Mouse (Mus musculus) ES-E14 (cell line): ENCODE data around the gene Rita1. TPM values are rescaled to one million over a fixed set of nuclear protein-coding genes. Genes with fewer than 3 reads are reported as not detected.

Experiments
- DNase-seq: peaks from one replicate; pipeline ENCODE4 v3.0.0-alpha.2; 2013; ENCODE audit warnings: low read depth, low spot score
- H3K27ac ChIP-seq: 2 replicates; pipeline ENCODE4 v1.5.1; 2012; ENCODE audit warnings: low read depth, mild to moderate bottlenecking, low read length, moderate library complexity, mixed read lengths; ENCODE audit not compliant: poor library complexity, insufficient read depth, severe bottlenecking
- H3K36me3 ChIP-seq: 2 replicates; pipeline ENCODE4 v1.6.1; 2012; ENCODE audit warnings: mild to moderate bottlenecking, low read length, moderate library complexity, mixed read lengths; ENCODE audit not compliant: control insufficient read depth, poor library complexity, insufficient read depth, severe bottlenecking
- H3K4me1 ChIP-seq, 2 experiments: fragments of 150-350 bp in 1 of 2; sonication (generic) in 1 of 2; 2 replicates each; pipeline ENCODE4 v1.6.1; 2012; ENCODE audit warnings: low read length in 2 of 2, mild to moderate bottlenecking in 1 of 2, mixed read lengths in 1 of 2; ENCODE audit not compliant: control insufficient read depth in 2 of 2, insufficient read depth in 2 of 2, poor library complexity in 1 of 2
- H3K4me3 ChIP-seq, 2 experiments: fragments of 150-350 bp in 1 of 2; sonication (generic) in 1 of 2; 2 replicates each; pipeline ENCODE4 v1.5.1; 2012; ENCODE audit warnings: low read length in 2 of 2, low read depth in 1 of 2, mild to moderate bottlenecking in 1 of 2, mixed read lengths in 1 of 2; ENCODE audit not compliant: insufficient read depth in 1 of 2, poor library complexity in 1 of 2, severe bottlenecking in 1 of 2
- H3K9ac ChIP-seq: 2 replicates; pipeline ENCODE4 v1.6.1; 2012; ENCODE audit warnings: low read depth, mild to moderate bottlenecking, low read length, mixed read lengths; ENCODE audit not compliant: poor library complexity, insufficient read depth, severe bottlenecking
- H3K9me3 ChIP-seq: fragments of 150-350 bp; sonication (generic); 2 replicates; pipeline ENCODE4 v1.6.1; 2012; ENCODE audit warnings: low read depth, mild to moderate bottlenecking, low read length; ENCODE audit not compliant: control insufficient read depth, insufficient read depth
- CHD2 ChIP-seq: IDR thresholded peaks from 2 replicates; pipeline ENCODE4 v1.6.1; 2014; ENCODE audit warnings: mild to moderate bottlenecking, low read depth, low read length, inconsistent platforms
- HCFC1 ChIP-seq: IDR thresholded peaks from 2 replicates; pipeline ENCODE4 v1.6.1; 2012; ENCODE audit warnings: low read length, inconsistent platforms, borderline replicate concordance; ENCODE audit not compliant: insufficient read depth
- MAFK ChIP-seq: IDR thresholded peaks from 2 replicates; pipeline ENCODE4 v1.6.1; 2014; ENCODE audit warnings: mild to moderate bottlenecking, low read depth, low read length, inconsistent platforms; ENCODE audit not compliant: insufficient read depth
- ZC3H11A ChIP-seq: IDR thresholded peaks from 2 replicates; pipeline ENCODE4 v1.6.1; 2012; ENCODE audit warnings: low read depth, mild to moderate bottlenecking, inconsistent platforms, low read length, borderline replicate concordance
- ZNF384 ChIP-seq: IDR thresholded peaks from 2 replicates; pipeline ENCODE4 v1.6.1; 2012; ENCODE audit warnings: low read depth, low read length, inconsistent platforms
- in situ Hi-C, 2 experiments: fragments of 600-800 bp; cut with MboI; formaldehyde crosslinking; loops; one replicate each; pipeline ENCODE4 v1.15.1; 2025; ENCODE audit warnings: low sequenced_read_pairs in 2 of 2, inconsistent platforms in 1 of 2; ENCODE audit not compliant: unreplicated experiment in 2 of 2
- total RNA-seq: library from RNA; depleted of rRNA; stranded (reverse); fragments of 300-350 nt; gene quantifications from 2 replicates; pipeline ENCODE4 v1.2.3, GENCODE M21; 2012

Gene Rita1
- total RNA-seq, 1 experiment: 23.7 TPM

GRCm38 (mm10) chr5:120606590-120607200 is 5.7 kb downstream of the Rita1 start:
- Histone ChIP-seq H3K4me3 (peak overlapping the region; percentile 50 to 70), H3K9ac (peak overlapping the region; percentile 65), H3K36me3 (peaks cover 15% of the 10 kb centered on the region; the same call in 1 of the 2 replicates), H3K27ac (no peak overlapping the region), H3K9me3 (no peaks in the 10 kb centered on the region), H3K4me1 (peaks cover 0 to 16% of the 10 kb centered on the region in 2 experiments; a peak in 1 of 4 replicates)
- in situ Hi-C loops: no loop called here
- DNase-seq: no peak
- TF ChIP-seq HCFC1 (no peak), CHD2 (no peak), ZNF384 (no peak), ZC3H11A (no peak), MAFK (no peak)

GRCm38 (mm10) chr5:120605688-120606087 is 6.7 kb downstream of the Rita1 start:
- peak; percentile 97 for DNase-seq
- in situ Hi-C loops: no loop called here
- Histone ChIP-seq H3K4me3 (peak overlapping the region; percentile 50 to 70; a peak in 3 of 4 replicates), H3K9me3 (no peaks in the 10 kb centered on the region), H3K36me3 (peaks cover 15% of the 10 kb centered on the region; the same call in 1 of the 2 replicates), H3K4me1 (peaks cover 6 to 16% of the 10 kb centered on the region in 2 experiments; a peak in 3 of 4 replicates), H3K27ac (no peak overlapping the region; the same call in 1 of the 2 replicates), H3K9ac (no peak overlapping the region; the same call in 1 of the 2 replicates)
- 0 out of 2 replicates have a peak, but pooled peaks have one; percentile 11 for TF ChIP-seq ZC3H11A
- no peak for TF ChIP-seq CHD2

- no peak for DNase-seq
- Histone ChIP-seq H3K36me3 (peaks cover 15% of the 10 kb centered on the region; the same call in 1 of the 2 replicates), H3K4me3 (peak overlapping the region; percentile 23 to 64; a peak in 3 of 4 replicates), H3K9ac (peak overlapping the region; percentile 73; the same call in 1 of the 2 replicates), H3K27ac (peak overlapping the region; percentile 52; the same call in 1 of the 2 replicates), H3K4me1 (peaks cover 6 to 16% of the 10 kb centered on the region in 2 experiments; a peak in 3 of 4 replicates), H3K9me3 (no peaks in the 10 kb centered on the region)
- no peak for TF ChIP-seq MAFK
- no peak for TF ChIP-seq ZC3H11A
- no peak for TF ChIP-seq HCFC1
- TF ChIP-seq ZNF384: no peak
- TF ChIP-seq CHD2: no peak
- in situ Hi-C loops: no loop called here
Measured at GRCm38 (mm10) chr5:120605241-120605661, 7.1 kb downstream of the Rita1 start.

GRCm38 (mm10) chr5:120604839-120605238 is 7.5 kb downstream of the Rita1 start:
- Histone ChIP-seq H3K27ac (peak overlapping the region; percentile 52; the same call in 1 of the 2 replicates), H3K9ac (peak overlapping the region; percentile 73; the same call in 1 of the 2 replicates)
- no peak for TF ChIP-seq MAFK
- no peak for TF ChIP-seq ZNF384
- no peak for TF ChIP-seq ZC3H11A
- TF ChIP-seq HCFC1: no peak
- TF ChIP-seq CHD2: no peak

More at GRCm38 (mm10) chr5:120604839-120605238, 7.5 kb downstream of the Rita1 start:
- Histone ChIP-seq H3K36me3 (peaks cover 15% of the 10 kb centered on the region; the same call in 1 of the 2 replicates), H3K9me3 (no peaks in the 10 kb centered on the region), H3K4me1 (peaks cover 6 to 16% of the 10 kb centered on the region in 2 experiments; a peak in 3 of 4 replicates), H3K4me3 (peak overlapping the region; percentile 23 to 64; a peak in 3 of 4 replicates)
- in situ Hi-C loops: no loop called here
- DNase-seq: peak; percentile 91
